Mouse (Mus musculus) spleen, adult 18-20 months (tissue): ENCODE results near the gene Chpf.

ENCODE experiments used
- DNase-seq, 2 experiments: peaks; one replicate each; pipeline ENCODE4 v3.0.0; 2022; ENCODE audit warnings: mixed read lengths in 2 of 2

Chpf gene

DNA sequence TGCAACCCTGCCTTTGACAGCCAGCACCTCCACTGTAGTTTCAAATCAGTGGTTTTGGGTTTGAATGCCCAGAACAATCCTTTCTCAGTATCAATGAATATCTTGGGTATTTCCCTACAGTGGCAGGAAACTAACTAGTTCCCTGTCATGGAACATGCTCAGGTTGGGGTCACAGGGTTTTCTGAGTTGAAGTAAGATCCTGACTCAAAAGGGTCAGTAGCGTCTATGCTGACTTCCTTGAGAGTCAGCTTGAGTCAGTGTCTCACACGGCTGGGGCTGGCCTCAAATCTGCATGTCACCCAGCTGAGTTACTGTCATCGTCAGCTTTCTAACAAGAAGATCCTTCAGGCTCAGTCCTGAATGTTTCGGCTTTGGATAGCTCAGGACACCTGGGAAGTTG, 19.8 kb upstream of the Chpf start:
- DNase-seq, result no peak

DNA sequence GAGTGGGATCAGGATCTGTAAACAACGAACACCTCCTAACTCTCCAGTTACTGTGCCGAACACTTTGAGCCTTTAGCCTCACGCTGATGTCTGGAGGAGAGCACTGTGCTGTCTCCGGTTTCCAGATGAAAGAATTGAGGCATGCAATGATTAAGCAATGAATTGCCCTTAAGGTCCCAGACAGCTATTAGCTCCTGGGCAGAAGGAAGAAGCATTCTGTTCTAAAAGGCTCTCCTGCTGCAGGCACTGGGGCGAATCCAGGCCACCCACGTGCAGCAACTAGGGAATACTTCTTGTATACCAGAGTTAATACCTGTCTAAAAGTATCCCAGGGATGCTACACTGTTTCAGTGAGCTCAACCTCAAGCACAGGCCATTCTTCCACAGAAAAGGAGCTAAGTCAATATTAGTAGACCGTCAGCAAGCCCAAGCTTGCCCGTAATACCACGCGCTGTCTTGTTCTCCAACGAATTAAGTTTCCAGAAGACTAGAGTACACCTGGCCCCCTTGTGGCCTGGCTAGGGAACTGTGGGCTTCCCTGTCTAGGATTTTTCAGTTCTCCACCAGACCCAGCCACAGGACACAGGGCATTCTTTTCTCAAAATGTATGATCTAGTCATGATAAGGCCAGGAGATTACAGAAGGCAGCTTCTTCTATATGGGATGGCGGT, 15.9 kb upstream of the Chpf start:
- no peak for DNase-seq

DNA sequence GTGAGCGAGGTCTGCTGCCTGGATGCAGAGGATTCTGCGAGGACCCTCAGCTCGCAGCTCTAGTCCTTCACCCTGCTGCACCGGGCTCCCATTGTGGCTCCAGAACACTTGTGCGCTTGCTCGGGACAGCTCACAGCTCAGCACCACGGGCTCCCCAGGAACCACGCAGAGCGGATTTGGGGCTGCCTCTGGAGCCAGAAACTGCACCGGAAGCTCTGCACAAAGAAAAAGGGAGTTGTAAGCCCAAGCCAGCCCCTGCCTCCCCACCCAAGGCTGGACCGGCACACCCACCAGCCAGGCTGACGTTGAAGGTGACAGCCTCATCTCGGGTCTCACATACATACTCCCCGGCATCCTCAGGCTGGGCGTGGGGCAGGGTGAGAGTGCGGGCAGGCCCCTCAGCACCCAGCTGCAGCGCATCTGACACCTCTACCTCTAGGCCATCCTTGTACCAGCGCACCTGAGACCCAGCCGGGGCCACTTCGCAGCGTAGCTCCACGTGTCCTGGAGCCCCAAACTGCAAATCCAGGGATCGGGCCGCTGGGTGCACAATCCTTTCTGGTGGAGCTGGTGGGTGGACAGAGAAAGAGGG, 13.6 kb upstream of the Chpf start:
- DNase-seq, result no peak

DNA sequence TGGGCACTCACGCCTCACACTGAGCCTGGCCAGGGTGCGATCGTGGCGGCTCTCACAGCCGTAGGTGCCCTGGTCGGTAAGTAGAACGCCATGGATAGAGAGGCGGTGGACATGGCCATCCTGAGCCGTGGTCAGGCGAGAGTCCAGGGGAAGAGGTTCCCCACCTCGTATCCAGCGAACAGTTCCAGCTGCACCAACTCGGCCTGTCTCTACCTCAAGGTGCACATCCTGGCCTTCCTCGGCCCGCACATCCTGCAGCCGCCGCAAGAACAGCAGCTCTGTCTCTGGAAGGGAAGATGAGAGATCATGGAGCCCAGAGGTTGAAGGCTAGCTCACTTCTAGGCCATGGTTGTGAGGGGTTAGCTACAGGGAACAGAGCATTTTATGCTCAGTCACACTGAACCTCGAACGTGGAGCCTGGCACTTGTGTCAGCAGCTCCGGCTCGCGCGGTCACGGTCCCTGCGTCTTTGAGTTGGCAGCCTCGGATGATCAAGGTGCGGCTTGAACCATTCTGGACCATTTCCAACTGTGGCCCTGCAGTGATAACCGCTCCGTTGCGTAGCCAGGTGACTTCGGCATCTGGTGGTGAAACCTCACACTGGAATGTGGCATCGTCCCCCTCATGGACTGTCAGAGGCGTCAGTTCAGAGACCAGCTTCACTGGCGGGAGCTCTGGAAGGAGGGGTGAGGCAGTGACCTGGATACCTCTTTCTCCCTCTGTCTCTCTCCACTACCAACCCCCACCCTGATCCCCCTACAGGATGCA, 11.9 kb upstream of the Chpf start:
- DNase-seq, result no peak

DNA sequence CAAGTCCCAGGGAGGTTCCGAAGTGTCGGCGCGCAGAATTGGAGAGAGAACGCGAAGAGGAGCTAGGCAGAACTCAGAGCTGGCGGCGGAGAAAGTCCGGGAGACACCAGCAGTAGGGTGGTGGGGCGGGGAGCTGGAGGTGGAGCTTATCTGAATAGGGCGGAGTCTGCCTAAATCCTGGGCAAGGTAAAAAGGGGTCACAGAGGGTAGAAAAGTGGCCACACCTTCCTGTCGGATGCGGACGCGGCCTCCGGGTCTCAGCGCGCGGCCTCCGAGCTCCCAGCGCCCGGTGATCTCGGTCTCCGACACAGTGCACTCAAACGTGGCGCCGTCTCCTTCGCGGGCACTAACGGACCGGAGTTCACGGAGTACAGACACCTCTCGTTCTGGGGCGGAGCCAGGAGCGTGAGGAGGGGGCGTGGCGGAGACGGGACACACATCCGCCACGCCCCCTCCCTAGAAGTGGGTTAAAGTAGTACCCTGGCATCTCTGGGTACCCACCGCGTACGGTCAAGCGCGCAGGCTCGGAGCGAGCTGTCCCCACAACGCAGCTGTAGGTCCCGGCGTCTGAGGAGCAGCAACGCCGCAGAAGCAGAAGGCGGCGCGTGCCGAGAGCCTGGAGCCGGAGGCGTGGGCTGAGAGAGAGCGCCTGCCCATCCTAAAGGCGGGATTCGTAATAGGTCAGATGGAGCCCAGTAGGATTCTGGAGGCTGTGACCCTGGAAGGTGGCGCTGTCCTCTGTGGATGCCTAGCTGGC, 8.5 kb upstream of the Chpf start:
- peak; percentile 39 to 51 for DNase-seq

DNA sequence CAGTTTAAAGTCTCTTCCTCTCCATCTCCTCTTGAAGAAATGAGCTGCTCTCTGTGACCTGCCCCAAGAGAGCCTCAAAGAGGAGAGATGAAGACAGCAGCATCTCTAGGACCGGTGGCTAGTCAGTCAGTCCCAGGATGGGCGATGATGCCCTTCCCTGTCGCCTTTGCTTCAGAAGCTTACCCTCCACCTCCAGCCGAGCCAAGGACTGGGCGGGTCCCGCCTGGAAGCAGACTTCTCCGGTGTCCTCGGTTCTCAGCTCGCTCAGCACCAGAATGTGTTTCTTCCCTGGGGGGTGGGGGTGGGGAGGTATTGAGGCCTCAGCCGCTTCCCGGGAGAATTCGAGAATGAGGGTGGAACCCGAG, 7.9 kb upstream of the Chpf start:
- DNase-seq, result no peak

DNA sequence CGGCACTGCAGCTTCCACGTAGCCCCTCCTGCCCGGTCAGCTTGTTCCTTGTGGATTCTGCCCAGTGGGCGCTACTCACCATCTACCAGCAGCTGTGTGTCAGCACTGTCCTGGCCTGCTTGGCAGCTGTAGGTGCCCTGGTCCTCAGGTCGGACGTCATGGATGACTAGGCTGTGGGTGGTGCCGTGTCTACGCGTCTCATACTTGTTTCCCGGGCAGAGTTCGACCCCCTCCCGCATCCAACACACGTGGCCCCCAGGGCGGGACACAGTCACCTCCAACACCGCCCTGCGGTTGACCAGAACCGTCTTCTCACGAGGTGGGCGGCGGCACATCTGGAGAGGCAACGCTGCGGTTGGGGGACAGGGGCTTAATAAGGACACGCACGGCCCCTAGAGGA, 7.5 kb upstream of the Chpf start:
- no peak for DNase-seq

DNA sequence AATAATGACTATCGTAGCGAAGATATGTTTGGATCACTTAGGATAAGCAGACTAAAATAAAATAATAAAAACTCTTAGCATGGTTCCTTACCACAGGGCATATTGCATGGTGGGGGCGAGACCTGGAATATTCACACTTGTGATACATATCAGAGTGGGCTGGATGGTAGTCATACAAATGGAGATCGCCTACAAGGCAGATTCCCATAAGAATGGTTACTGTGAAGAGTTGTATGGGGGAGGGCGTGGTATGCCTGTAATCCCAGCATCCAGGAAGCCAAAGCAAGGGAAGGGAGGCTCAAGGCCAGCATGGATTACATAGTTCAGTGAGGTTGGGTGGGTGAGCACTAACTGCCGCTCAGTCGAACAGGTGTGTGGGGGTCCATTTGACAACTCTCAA, 1.6 kb upstream of the Chpf start:
- DNase-seq, result no peak

DNA sequence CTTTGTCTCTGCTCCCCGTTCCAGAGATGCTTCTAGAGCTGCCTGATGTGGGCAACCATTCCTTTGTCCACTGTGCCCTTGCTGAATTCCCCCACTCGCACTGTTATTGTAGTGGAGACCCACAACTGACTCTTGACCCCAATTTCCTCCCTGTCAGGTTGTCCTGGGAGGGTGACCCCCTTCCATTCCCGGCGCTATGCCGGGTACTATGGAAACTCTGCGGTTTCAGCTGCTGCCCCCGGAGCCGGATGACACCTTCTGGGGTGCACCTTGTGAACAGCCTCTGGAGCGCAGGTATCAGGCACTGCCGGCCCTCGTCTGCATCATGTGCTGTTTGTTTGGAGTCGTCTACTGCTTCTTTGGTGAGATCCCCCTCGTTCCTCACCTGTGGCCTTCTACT, 929 bp upstream of the Chpf start:
- no peak for DNase-seq

DNA sequence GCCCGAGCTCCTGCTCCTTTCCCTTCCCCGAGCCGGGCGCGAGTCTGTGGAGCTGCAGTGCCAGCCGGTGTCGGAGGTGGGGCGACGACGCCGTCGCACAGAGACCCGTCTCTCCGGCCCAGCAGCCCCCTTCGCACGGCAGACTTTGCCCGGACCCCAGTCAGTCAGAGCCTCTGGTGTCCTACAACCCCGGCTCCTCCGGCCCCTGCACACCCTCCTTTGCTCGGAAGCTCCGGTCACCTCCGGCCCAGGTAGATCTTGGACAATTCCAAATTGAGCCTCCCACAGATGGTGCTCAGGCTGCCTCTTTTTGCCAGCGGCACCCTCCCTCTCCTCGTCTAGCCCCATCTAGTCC, 505 bp upstream of the Chpf start:
- DNase-seq, result no peak

DNA sequence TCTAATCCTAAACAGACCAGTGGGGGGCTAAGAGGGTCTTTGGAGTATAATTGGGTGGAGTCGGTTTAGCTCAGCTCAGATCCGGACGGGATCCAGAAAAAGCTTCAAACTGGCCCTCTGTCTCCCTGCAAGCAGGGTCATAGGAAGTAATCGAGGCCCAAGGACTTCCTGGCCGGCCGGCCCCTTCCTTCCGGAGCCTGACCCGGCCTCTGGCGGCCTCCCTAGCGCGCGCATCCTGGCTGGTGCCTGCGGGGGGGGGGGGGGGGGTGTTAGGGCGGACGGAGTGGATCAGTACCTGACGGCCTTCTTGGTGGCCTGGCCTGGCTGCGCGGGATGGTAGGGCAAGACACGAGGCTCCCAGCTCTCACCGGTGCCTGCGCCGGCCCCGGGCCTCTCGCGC, 610 bp downstream of the Chpf start:
- DNase-seq, result peak in 1 of 2 experiments; percentile 41

DNA sequence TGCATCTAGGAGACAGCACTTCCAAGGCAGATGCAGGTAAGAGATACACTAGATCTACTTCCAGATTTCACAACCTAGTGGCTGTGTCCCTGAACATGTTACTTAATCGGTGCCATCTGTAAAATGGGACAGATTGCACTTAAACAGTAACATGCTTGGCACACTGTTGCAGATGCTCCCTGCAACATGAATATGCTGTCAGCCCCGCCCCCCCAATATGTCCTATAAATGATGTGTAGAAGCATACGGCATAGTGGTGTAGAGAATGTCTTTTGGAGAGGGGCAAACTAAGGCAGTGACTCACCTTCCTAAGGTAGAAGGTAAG, 1.2 kb downstream of the Chpf start:
- DNase-seq, result no peak

DNA sequence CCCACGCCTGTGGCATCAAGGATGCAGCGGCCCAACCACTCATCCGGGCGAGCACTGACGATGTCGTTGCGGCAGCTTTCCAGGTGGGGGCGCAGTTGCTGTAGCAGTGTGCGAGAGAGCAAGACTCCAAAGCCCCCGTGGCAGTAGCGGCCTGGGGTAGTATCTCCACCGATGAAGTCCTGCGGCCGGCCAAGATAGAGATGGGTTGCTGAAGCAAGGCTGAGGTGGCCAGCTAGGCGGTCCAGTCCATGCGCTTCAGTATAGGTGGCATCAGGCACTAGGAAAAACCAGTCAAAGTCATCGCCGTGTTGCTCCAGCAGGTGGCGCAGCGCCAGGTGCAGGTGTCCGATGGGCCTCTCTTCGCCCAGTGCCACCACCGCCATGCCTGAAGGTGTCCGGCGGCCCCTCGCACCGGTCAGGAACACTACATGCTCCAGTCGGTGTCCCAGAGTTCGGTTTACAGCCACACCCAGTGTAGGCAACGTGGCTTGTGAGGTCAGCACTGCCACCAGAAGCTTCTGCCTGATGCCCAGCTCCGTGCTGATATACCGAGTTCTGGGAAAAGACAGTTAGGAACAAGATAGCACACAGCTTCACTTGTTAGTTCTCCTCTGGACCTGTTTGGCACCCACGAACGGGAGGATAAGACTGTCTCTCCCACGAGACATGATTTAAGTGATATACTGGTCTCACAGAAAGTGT, 1.7 kb downstream of the Chpf start:
- peak; percentile 72 to 86 for DNase-seq

DNA sequence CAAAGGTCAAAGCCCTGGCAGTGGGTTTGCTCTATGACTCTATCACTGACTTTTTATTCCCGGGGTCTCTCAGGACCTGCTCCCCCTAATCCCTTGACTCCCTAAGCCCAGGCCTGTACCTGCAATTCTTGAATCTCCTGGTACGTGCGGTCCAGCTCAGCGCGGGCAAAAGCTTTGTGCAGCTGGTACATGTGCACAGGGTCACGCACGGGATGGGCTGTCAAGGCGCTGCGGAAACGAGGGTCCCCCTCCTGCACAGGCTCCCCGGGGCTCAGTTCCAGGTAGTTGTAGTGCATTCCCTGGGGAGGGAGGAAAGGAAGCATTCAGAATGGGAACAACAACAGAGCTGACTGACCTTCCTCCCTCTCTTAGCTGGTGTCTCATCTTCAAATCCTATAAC, 2.7 kb downstream of the Chpf start:
- DNase-seq, result no peak

DNA sequence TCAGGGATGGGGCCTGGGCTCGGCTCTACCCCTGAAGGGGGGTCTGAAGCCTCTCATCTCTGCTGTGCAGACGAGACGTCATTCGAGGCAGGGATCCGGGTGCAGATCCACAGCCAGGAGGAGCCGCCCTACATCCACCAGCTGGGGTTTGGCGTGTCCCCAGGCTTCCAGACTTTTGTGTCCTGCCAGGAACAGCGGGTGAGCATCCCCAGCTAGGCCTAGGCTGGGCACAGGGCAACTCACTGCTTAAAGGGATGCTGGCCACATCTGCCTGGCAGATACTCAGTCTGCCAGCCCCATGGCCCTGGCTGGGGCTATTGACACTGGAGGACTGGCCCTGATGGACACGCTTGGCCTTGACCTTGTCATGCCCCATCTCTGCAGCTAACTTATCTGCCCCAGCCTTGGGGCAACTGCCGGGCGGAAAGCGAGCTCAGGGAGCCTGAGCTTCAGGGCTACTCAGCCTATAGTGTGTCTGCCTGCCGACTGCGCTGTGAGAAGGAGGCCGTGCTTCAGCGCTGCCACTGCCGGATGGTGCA, 9.8 kb downstream of the Chpf start:
- no peak for DNase-seq

DNA sequence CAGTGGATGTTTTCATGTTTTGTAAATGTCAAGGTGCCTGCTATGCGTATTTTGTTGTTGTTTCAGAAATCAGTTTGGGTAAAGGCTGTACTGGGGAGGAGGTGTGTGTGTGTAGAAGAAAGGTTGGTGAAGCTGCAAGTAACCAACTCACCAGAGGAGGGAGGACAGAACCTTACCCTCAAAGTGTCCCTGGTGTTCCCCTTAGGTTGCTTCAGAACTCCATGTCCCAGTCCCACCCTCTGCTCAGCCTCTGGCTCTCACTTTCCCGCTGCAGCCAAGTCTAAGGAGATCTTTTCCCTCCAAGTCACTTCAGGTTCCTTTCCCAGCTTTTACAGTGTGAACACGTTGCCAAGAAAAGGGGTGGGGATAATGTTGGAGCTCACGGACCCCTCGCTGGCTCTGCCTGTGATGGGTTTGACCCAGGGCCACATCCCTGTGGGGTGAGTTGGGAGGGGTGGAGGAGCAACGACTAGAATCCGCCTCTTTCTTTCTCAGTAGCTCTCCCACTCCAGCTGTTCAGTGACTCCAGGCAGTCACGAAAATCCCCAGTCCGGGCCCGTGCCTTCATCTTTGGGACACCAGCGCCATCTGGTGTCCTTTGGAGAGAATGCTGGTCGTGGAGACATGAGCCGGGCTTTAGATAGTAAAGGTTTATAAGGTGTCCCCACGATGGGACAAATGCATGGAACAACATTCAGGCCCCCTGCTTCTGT, 11.7 kb downstream of the Chpf start:
- peak; percentile 36 to 66 for DNase-seq

DNA sequence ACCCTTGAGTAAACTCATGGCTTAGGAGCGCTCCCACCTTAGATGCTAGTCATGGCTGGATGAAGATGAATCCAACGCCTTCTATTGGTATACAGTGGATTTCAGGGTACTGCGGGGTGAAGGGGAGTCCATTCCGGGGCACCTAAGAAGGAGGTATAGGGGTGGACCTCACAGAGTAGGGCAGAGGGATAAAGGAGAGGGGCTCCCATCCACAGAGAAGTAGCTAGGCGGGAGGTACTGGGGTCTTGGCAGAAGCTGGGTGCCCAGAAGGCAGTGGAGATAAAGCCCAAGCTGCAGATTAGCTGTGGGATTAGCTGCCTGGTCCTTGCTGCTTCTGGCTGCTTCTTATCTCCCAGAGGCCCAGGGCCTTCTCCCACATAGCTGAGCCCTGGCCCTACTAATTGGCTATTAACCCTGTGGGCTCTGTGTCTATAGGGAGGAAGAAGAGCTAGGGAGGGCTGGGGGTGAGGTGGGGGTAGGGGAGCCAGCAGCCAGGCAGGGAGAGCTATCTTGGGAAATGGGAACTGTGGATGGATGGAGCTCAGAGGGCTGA, 15.4 kb downstream of the Chpf start:
- no peak for DNase-seq

DNA sequence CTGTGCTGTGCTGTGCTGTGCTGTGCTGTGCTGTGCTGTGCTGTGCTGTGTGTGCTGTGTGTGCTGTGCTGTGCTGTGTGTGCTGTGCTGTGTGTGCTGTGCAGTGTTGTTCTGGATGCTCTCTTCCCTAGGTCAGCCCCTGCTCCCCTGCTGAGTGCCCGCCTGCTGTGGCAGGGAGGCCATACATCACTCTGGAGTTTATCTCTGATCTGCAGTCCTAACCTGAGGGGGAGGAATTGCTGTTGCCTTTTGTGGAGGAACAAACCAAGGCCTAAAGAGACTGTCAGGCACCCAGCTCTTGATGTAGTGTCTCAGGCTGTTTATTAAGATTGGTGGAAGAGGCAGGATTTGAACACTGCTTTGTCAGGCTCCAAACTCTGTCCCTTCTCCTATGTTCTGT, 16.5 kb downstream of the Chpf start:
- DNase-seq, result no peak

DNA sequence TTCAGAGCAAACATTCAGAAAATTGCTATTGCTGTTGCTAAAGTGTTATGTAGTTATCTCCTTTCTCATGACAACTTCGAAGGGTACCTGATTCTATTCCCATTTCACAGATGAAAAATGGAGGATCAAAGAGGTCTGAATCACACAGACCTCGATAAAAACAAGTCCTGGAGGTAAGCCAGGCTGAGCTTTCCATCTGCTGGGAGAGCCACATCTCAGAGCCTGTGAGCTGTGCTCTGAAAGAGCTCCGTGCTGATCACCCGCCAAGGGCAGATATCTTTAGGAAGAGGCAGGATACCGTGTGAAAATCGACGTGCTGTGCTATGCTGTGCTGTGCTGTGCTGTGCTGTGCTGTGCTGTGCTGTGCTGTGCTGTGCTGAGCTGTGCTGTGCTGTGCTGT, 18.8 kb downstream of the Chpf start:
- DNase-seq, result no peak

DNA sequence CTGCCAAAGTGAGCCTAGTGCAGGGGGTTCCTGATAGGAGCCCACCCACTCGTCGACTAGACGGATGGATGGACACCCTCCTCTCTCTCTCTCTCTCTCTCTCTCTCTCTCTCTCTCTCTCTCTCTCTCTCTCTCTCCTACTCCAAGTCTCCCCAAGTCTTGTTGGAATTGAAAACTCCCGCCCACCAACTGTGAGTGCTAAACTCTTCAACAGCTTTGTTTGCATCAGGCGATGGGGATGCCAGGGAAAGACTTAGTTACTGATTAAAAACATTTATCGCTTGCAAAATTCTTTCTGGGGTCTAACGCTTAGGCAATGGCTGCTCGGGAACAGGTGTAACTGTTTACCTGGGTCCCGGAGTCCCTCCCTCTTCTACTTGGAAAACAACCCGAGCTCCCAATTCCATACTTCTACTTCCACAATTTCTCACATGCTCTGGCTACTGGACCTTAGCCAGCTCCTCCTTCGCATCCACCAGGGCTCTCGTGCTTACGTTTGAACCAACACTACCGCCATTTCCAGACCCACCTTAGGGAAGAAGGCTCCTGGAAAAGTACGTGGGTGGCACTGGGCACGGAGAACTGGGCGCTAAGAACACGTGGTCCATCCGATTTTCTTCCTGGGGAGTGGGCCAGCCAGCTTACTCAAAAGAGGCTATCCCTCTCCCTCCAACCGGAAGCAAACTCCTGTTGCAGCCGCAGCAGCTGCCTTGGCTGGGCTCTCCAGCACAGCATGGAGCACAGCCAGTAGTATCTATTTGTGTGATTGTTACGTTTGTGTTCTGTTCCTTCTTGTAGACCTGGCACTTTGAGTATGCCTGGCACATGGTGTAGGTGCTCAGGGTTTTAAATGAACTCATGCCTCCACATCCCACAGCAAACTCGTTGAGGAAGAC, 20.1 kb downstream of the Chpf start:
- DNase-seq, result no peak
